In genomic region chr17:24653967-24654710, GRCm38 (mm10) we compare ENCODE assay signal across 8 mouse cellular contexts. TPM values are rescaled to one million over a fixed set of nuclear protein-coding genes. Genes with fewer than 3 reads are reported as not detected.
DNase-seq lines count a peak whose midpoint lies in the region; ATAC-seq lines count a peak whose summit lies in the region.

No protein-coding gene starts in this region.

- no peak overlapping the region for H3K27ac ChIP-seq in liver, embryonic 15.5 days (replicated peaks)

- WGBS in liver, embryonic 15.5 days (ENCODE audit: insufficient replicate concordance): 6% methylated on average over 19 of the region's 19 CpGs

- DNase-seq in 3T3-L1 (ENCODE audit: low read depth, low spot score) (peak; percentile 74), R1 (ENCODE audit: low read depth, low spot score) (peak; percentile 65)
- DNase-seq in embryo, embryonic 11.5 days (ENCODE audit: low read depth, low spot score): peak; percentile 51
- peak; percentile 80 to 89 for DNase-seq in heart, adult 18-20 months
- DNase-seq in kidney, adult 11 months: peak; percentile 57
- peak; percentile 86 for DNase-seq in naive thymus-derived CD4-positive, alpha-beta T cell, adult 2 months (ENCODE audit: low read depth)
- DNase-seq in testis, postnatal 10 days (ENCODE audit: low spot score): peak; percentile 91

- no peak overlapping the region for H3K9ac ChIP-seq in liver, embryonic 15.5 days

- H3K4me1 ChIP-seq in liver, embryonic 15.5 days (replicated peaks): peaks cover 32% of the 10 kb centered on the region

- H3K27me3 ChIP-seq in liver, embryonic 15.5 days: peaks cover 81% of the 10 kb centered on the region

- H3K4me2 ChIP-seq in liver, embryonic 15.5 days: peak overlapping the region; percentile 57

- H3K9me3 ChIP-seq in liver, embryonic 15.5 days (replicated peaks): no peaks in the 10 kb centered on the region

- no peaks in the 10 kb centered on the region for H3K36me3 ChIP-seq in liver, embryonic 15.5 days (replicated peaks)

- 0 out of 2 replicates have a peak, but pooled peaks have one; percentile 24 for ATAC-seq in liver, embryonic 15.5 days (ENCODE audit: insufficient read depth)

- H3K4me3 ChIP-seq in liver, embryonic 15.5 days (replicated peaks): no peak overlapping the region; the same call in 1 of the 2 replicates

RNA-seq across cellular contexts. Expression of gene Slc9a3r2, which starts 4.0 kb away (rescaled TPM):
- 100 to 1,000 TPM in 1 of 2 experiments, 10 to 100 TPM in 1; 88.2 to 103 TPM for total RNA-seq in heart, adult 18-20 months (2021)
- 10.8 and 13.8 TPM in 2 replicates for polyA plus RNA-seq in liver, embryonic 15.5 days (2015; fragmentation: Nextera tagmentation; extraction: Ambion mirVana)

RNA-seq across cellular contexts. Expression of gene Npw, which starts 4.1 kb away (rescaled TPM):
- not detected for total RNA-seq in heart, adult 18-20 months (2021)
- polyA plus RNA-seq in liver, embryonic 15.5 days (2015; fragmentation: Nextera tagmentation; extraction: Ambion mirVana): 0.30 TPM in 1 of 2 replicates, not detected in the other

RNA-seq across cellular contexts. Expression of gene Zfp598, which starts 15.3 kb away (rescaled TPM):
- 10 to 100 TPM; 16.4 to 17.2 TPM for total RNA-seq in heart, adult 18-20 months (2021)
- polyA plus RNA-seq in liver, embryonic 15.5 days (2015; fragmentation: Nextera tagmentation; extraction: Ambion mirVana): 9.9 and 12.5 TPM in 2 replicates

RNA-seq across cellular contexts. Expression of gene Nthl1, which starts 21.7 kb away (rescaled TPM):
- 1 to 10 TPM; 2.6 to 3.1 TPM for total RNA-seq in heart, adult 18-20 months (2021)
- polyA plus RNA-seq in liver, embryonic 15.5 days (2015; fragmentation: Nextera tagmentation; extraction: Ambion mirVana): 5.8 and 6.4 TPM in 2 replicates

RNA-seq across cellular contexts. Expression of gene Tsc2, which starts 21.7 kb away (rescaled TPM):
- total RNA-seq in heart, adult 18-20 months (2021): 100 to 1,000 TPM; 104 to 108 TPM
- polyA plus RNA-seq in liver, embryonic 15.5 days (2015; fragmentation: Nextera tagmentation; extraction: Ambion mirVana): 18.8 and 21.4 TPM in 2 replicates
